Mouse (Mus musculus) neural tube, embryonic 11.5 days (tissue): ENCODE measurements at regions not wholly inside any gene's neighbourhood (a gene's known extent, or its start where the extent isn't known, plus 50 kb on each side); places are given as distances from the start of the nearest gene placed in this dataset.
"Not testable (repeated sequence)": the region's sequence is repeated elsewhere in the genome, so short reads cannot be mapped to it uniquely, and the experiment has no call there.

Source experiments
- ATAC-seq: fragments of 200-750 bp; cut with Nextera tagmentation; 2 replicates; pipeline ENCODE4 v1.8.0; 2017; ENCODE audit warnings: moderate number of reproducible peaks, mild to moderate bottlenecking, moderate TSS enrichment, moderate library complexity; ENCODE audit not compliant: insufficient read depth, low FRiP score, low TSS enrichment
- DNase-seq: peaks from one replicate; pipeline ENCODE4 v3.0.0-alpha.2; 2015; ENCODE audit warnings: low spot score
- H3K27ac ChIP-seq: fragments of 300-500 bp; sonication (generic); 2 replicates; pipeline ENCODE4 v1.5.1; 2014; ENCODE audit warnings: low read depth, mild to moderate bottlenecking, low read length
- H3K27me3 ChIP-seq: fragments of 300-500 bp; sonication (generic); 2 replicates; pipeline ENCODE4 v1.6.1; 2014; ENCODE audit warnings: mild to moderate bottlenecking, low read length, mixed read lengths; ENCODE audit not compliant: control insufficient read depth, insufficient read depth
- H3K36me3 ChIP-seq: fragments of 300-500 bp; sonication (generic); 2 replicates; pipeline ENCODE4 v1.6.1; 2014; ENCODE audit warnings: mild to moderate bottlenecking, low read length, moderate library complexity, mixed read lengths; ENCODE audit not compliant: control insufficient read depth, insufficient read depth
- H3K4me1 ChIP-seq: fragments of 300-500 bp; sonication (generic); 2 replicates; pipeline ENCODE4 v1.6.1; 2014; ENCODE audit warnings: low read length, mixed read lengths; ENCODE audit not compliant: control insufficient read depth, insufficient read depth
- H3K4me2 ChIP-seq: fragments of 300-500 bp; sonication (generic); 2 replicates; pipeline ENCODE4 v1.6.1; 2014; ENCODE audit warnings: low read depth, mild to moderate bottlenecking, moderate library complexity
- H3K4me3 ChIP-seq: fragments of 300-500 bp; sonication (generic); 2 replicates; pipeline ENCODE4 v1.5.1; 2014; ENCODE audit warnings: low read depth, low read length
- H3K9ac ChIP-seq: fragments of 300-500 bp; sonication (generic); 2 replicates; pipeline ENCODE4 v1.6.1; 2014; ENCODE audit warnings: mild to moderate bottlenecking, low read length
- H3K9me3 ChIP-seq: fragments of 300-500 bp; sonication (generic); 2 replicates; pipeline ENCODE4 v1.6.1; 2016; ENCODE audit warnings: low read length; ENCODE audit not compliant: control insufficient read depth
- WGBS: fragments of 180-500 bp; shearing (Covaris S2); extraction: QIAGEN DNeasy Blood & Tissue Kit; methylation state at CpG from one replicate; pipeline ENCODE4 v1.1.7; 2014; 5-methylcytosine and 5-hydroxymethylcytosine counted together

- no peak for DNase-seq
- Histone ChIP-seq H3K27ac (no peak overlapping the region), H3K27me3 (no peaks in the 10 kb centered on the region), H3K9ac (no peak overlapping the region), H3K4me2 (no peak overlapping the region), H3K36me3 (no peaks in the 10 kb centered on the region), H3K4me1 (no peaks in the 10 kb centered on the region; the same call in 1 of the 2 replicates), H3K4me3 (no peak overlapping the region), H3K9me3 (no peaks in the 10 kb centered on the region)
- WGBS = 79% methylated on average over 7 of the region's 7 CpGs
- ATAC-seq = no peak
Measured at GRCm38 (mm10) chr9:72189867-72190266, 78.2 kb upstream of the Tcf12 start.

GRCm38 (mm10) chr9:72190631-72191030 is 79.0 kb upstream of the Tcf12 start:
- no peaks in the 10 kb centered on the region for H3K27me3 ChIP-seq
- H3K4me1 ChIP-seq = no peaks in the 10 kb centered on the region; the same call in 1 of the 2 replicates
- ATAC-seq (no peak), DNase-seq (no peak)
- WGBS = 88% methylated on average over 4 of the region's 4 CpGs
- H3K9ac ChIP-seq = no peak overlapping the region
- H3K36me3 ChIP-seq = no peaks in the 10 kb centered on the region
- no peaks in the 10 kb centered on the region for H3K9me3 ChIP-seq
- no peak overlapping the region for H3K27ac ChIP-seq
- H3K4me3 ChIP-seq = no peak overlapping the region
- no peak overlapping the region for H3K4me2 ChIP-seq

GRCm38 (mm10) chr9:72191091-72191490 is 79.4 kb upstream of the Tcf12 start:
- DNase-seq = no peak
- no peak overlapping the region for H3K4me2 ChIP-seq
- ATAC-seq = no peak
- no peak overlapping the region for H3K4me3 ChIP-seq
- no peaks in the 10 kb centered on the region; the same call in 1 of the 2 replicates for H3K4me1 ChIP-seq
- 95% methylated on average over 8 of the region's 8 CpGs for WGBS
- H3K36me3 ChIP-seq = no peaks in the 10 kb centered on the region
- no peak overlapping the region for H3K9ac ChIP-seq
- no peaks in the 10 kb centered on the region for H3K27me3 ChIP-seq
- no peak overlapping the region for H3K27ac ChIP-seq
- H3K9me3 ChIP-seq = no peaks in the 10 kb centered on the region

- WGBS = 59% methylated on average over 8 of the region's 8 CpGs
- H3K4me3 ChIP-seq = no peak overlapping the region
- H3K9ac ChIP-seq = no peak overlapping the region
- no peak overlapping the region for H3K27ac ChIP-seq
- no peaks in the 10 kb centered on the region for H3K9me3 ChIP-seq
- no peak overlapping the region for H3K4me2 ChIP-seq
- no peaks in the 10 kb centered on the region for H3K36me3 ChIP-seq
- H3K27me3 ChIP-seq = no peaks in the 10 kb centered on the region
- H3K4me1 ChIP-seq = no peaks in the 10 kb centered on the region; the same call in 1 of the 2 replicates
- DNase-seq (peak; percentile 46), ATAC-seq (no peak)
Measured at GRCm38 (mm10) chr9:72192051-72192952, 80.6 kb upstream of the Tcf12 start.

- not testable (repeated sequence) for H3K4me1 ChIP-seq, H3K27me3 ChIP-seq, H3K4me3 ChIP-seq, H3K9me3 ChIP-seq, ATAC-seq, H3K9ac ChIP-seq, DNase-seq, H3K27ac ChIP-seq, H3K4me2 ChIP-seq, H3K36me3 ChIP-seq
- whole genome bisulfite sequencing = 88% methylated on average over 1 of the region's 1 CpGs
Measured at GRCm38 (mm10) chr9:72192953-72193337, 81.3 kb upstream of the Tcf12 start.

- no peaks in the 10 kb centered on the region for H3K36me3 ChIP-seq
- H3K4me3 ChIP-seq = no peak overlapping the region
- H3K4me1 ChIP-seq = no peaks in the 10 kb centered on the region; the same call in 1 of the 2 replicates
- H3K9me3 ChIP-seq = no peaks in the 10 kb centered on the region
- no peak overlapping the region for H3K9ac ChIP-seq
- WGBS = 86% methylated on average over 3 of the region's 3 CpGs
- DNase-seq (no peak), ATAC-seq (no peak)
- H3K27me3 ChIP-seq = no peaks in the 10 kb centered on the region
- no peak overlapping the region for H3K4me2 ChIP-seq
- no peak overlapping the region for H3K27ac ChIP-seq
Measured at GRCm38 (mm10) chr9:72195348-72195747, 79.3 kb upstream of the Zfp280d start.

GRCm38 (mm10) chr9:72196626-72197330 is 77.9 kb upstream of the Zfp280d start:
- Histone ChIP-seq H3K4me2 (no peak overlapping the region), H3K4me3 (no peak overlapping the region), H3K27me3 (no peaks in the 10 kb centered on the region), H3K36me3 (no peaks in the 10 kb centered on the region), H3K4me1 (no peaks in the 10 kb centered on the region; the same call in 1 of the 2 replicates), H3K27ac (no peak overlapping the region), H3K9me3 (no peaks in the 10 kb centered on the region), H3K9ac (no peak overlapping the region)
- no peak for ATAC-seq
- 83% methylated on average over 10 of the region's 10 CpGs for WGBS
- no peak for DNase-seq

GRCm38 (mm10) chr9:72197331-72197732 is 77.3 kb upstream of the Zfp280d start:
- Histone ChIP-seq H3K27me3 (no peaks in the 10 kb centered on the region), H3K4me2 (no peak overlapping the region), H3K9ac (no peak overlapping the region), H3K4me3 (no peak overlapping the region), H3K9me3 (no peaks in the 10 kb centered on the region), H3K27ac (no peak overlapping the region), H3K36me3 (no peaks in the 10 kb centered on the region), H3K4me1 (no peaks in the 10 kb centered on the region; the same call in 1 of the 2 replicates)
- no peak for ATAC-seq
- 85% methylated on average over 11 of the region's 11 CpGs for WGBS
- no peak for DNase-seq
